Mouse (Mus musculus) MN1 (cell line): Measurements from ENCODE around the gene Prkar2b.

Experiments
- DNase-seq: peaks from one replicate; pipeline ENCODE4 v3.0.0-alpha.2; 2016; ENCODE audit warnings: low spot score

Gene Prkar2b

GRCm38 (mm10) chr12:32060247-32061089, 628 bp downstream of the Prkar2b start:
- peak; percentile 77 for DNase-seq

DNA sequence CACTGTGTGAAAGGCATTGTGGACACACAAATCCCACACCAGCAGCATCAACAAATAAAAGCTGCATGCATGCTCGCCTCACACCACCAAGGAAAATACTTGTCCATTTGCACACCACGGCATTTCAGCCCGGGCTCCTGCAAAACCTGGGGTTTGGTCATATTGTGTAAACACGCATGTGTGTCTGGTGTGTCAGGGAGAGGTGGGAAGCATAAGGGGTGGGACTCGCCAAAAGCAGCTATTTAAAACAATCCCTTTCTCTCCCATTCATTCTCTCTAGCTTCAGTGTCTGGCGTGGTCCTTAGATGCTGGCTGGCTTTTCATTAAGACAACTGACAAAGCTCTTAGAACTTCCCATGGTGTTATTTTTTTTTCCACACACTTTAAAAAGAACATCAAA, 1.4 kb downstream of the Prkar2b start:
- DNase-seq, result peak; percentile 12

GRCm38 (mm10) chr12:32059135-32059534, 2.0 kb downstream of the Prkar2b start:
- DNase-seq, result no peak

DNA sequence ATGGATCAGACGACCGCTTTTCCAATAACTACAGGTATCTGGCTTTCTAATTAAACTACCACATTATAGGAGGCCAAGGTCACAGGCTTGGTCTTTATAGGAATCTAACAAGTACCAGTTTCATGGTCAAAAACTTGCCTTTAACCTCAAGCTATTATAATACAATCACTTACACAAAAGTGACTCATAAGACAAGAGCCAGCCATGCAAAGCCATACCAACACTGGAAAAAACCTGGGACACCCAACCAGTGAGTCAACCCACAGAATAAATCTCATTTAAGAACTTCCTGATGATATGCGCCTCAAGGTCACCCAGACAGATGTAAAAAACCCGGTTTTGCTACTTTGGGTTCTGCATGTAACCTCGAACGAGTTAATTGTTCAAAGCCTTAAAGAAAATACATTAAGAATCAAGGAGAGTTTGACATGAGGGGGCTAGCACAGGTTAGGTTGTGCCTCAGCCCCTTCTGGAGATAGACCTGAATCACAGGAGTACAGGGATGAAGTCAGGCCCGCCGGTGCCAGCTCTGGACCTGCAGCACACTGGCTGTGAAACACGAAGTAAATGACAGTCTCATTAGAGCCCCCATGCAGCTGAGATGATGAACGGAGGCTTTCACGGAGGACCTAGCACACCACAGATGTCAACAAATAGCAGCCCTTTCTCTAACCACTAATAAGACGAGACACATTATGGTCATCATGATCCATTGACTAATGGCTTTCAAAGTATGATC, 3.5 kb downstream of the Prkar2b start:
- DNase-seq, result no peak

GRCm38 (mm10) chr12:32055797-32056196, 5.3 kb downstream of the Prkar2b start:
- DNase-seq, result no peak

GRCm38 (mm10) chr12:32054476-32055166, 6.5 kb downstream of the Prkar2b start:
- DNase-seq, result no peak

- no peak for DNase-seq
These were observed 7.3 kb downstream of the Prkar2b start for GRCm38 (mm10) chr12:32053637-32054366.

- DNase-seq, result no peak
These were observed 8.2 kb downstream of the Prkar2b start for GRCm38 (mm10) chr12:32052882-32053281.

- no peak for DNase-seq
These were observed 10.9 kb downstream of the Prkar2b start for GRCm38 (mm10) chr12:32050165-32050564.

GRCm38 (mm10) chr12:32045566-32046330, 15.3 kb downstream of the Prkar2b start:
- DNase-seq, result no peak

DNA sequence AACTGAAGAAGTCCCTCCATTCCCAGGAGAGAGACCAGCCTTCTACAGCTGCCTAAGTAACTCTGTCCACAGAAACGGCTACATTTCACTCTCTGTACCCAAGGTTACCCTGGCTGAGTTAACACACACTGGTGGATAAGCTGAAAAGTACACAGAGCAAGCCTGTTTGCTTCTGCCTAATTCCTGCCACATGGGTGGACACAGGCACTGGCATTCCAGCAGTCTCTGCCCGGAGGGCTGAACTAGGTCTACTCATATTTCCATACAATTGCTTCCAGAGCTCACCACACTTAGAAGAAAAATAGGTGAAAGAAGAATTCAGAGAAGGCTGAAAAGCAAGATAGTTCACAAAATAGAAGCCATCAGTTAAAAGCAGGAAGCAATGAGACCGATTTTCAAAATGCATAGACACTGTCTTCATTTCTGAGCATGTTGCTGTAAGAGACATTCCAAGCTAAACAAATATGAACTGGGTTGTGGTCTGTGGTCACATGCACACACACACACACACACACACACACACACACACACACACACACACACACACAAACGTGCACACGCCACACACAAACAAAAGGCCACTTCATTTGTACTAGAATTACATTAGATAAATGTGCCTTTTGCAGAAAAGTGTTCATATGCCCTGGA, 16.5 kb downstream of the Prkar2b start:
- no peak for DNase-seq

GRCm38 (mm10) chr12:32033536-32033935, 27.6 kb downstream of the Prkar2b start:
- DNase-seq, result no peak

- no peak for DNase-seq
These were observed 28.2 kb downstream of the Prkar2b start for GRCm38 (mm10) chr12:32032917-32033316.

DNA sequence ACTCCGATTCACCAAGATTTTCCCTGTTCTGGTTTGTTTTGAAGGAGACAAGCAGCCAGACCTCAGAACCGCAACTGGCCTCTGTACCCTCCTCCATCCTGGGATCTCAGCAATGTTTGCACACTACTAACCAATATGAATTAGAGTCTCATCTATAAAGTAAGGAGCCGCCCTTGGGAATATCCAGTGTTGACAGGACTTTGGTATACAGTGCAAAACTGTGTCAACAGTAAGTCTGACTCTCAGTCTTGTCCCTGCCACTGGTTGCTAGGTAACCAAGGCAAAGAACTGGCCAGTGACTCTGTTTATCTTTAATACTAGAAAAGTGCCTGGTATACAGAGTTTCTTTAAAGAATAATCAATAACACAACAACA, 42.7 kb downstream of the Prkar2b start:
- no peak for DNase-seq

DNA sequence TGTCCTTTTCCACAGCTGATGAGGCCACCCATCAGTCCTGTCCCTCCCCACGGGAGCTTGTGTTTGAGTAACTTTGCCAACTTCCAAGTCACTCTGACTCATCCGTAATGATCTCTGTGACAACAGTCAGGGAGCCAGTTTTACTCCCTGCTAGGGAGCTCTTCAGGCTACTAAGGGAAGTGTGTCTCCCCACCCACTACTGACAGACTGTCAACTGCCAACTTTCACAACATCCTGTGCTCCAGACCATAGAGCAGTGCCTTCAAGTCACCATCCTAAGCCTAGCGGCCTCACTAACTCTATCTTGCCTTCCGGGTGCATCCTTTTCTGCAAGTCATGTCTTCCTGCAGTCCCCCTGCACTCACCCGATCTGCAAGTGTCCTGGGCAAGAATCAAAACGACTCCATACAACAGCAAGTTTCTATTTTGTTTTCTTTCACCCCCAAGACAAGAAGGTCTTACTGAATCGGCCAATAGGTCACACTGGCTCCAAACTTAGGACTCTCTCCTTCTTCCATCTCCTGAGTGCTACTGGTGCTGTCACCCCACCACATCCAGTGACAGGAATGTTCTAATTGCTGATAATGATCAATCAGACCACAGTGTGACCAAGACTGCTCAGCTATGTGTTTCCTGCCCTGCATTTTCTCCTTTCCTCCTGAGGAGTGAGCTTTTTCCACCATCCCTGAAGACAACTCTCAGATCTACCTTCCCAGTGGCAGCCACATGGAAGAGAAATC, 43.3 kb downstream of the Prkar2b start:
- DNase-seq, result no peak

GRCm38 (mm10) chr12:32016472-32016871, 44.6 kb downstream of the Prkar2b start:
- DNase-seq, result no peak

GRCm38 (mm10) chr12:32015268-32015769, 45.8 kb downstream of the Prkar2b start:
- no peak for DNase-seq

DNA sequence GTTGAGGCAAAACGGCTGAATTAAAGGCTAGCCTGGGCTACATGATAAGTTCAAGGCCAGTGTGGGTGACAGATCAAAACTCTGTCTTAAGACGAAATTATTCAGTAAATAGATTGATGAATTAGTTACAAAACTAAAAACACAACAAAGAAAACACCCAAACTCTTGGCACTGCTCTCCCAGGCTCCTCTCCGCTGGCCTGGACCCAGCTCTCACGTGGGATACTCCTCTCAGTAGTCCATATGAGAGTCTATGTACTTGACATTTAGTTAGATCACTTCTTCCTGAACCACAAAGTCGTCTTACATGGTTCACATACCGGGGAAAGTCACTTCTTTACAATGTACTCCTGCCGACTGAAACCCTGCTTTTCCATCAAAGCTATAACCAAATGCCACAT, 46.3 kb downstream of the Prkar2b start:
- DNase-seq, result no peak

GRCm38 (mm10) chr12:32012169-32012568, 48.9 kb downstream of the Prkar2b start:
- DNase-seq, result no peak

GRCm38 (mm10) chr12:32011128-32011527, 50.0 kb downstream of the Prkar2b start:
- no peak for DNase-seq
